Mouse (Mus musculus): Measurements from ENCODE around the gene Guk1. TPM values are rescaled to one million over a fixed set of nuclear protein-coding genes. Genes with fewer than 3 reads are reported as not detected.
A peak's percentile ranks its signal among the peaks of the same experiment; 100 is the strongest.

The Guk1 gene
- polyA plus RNA-seq, 1 experiment, result 137 TPM

DNA sequence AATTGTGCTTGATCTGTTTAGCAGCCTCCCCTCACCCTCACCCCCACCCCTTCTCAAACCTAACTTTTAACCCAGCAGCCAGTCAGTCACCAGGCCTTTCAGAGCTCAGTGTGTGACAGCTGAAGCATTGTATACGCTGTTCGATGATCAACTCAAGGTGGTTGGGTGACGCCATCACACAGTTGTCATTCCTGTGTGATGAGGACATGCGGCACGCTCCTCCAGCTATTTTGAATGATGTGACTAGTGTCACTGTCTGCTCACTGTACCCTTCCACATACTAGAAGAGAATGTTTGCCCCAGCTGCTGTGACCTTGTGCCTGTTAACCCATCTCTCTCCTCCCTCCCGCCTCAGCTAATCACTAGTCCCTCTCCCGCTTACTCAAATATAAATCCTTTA is 37.8 kb downstream of the Guk1 start:
- TF ChIP-seq POLR2A (IDR thresholded peaks at IDR 0.05; ENCODE audit: low read depth, low read length), result no peak
- no peak for TF ChIP-seq CTCF (conservative IDR thresholded peaks at IDR 0.05; ENCODE audit: insufficient read depth, insufficient read length, low read depth, low read length)
- H3K4me3 ChIP-seq (ENCODE audit: insufficient read depth, low read depth, low read length), result no peak overlapping the region
- DNase-seq, result no peak
- 82% methylated on average over 7 of the region's 7 CpGs for WGBS
- H3K27ac ChIP-seq (ENCODE audit: insufficient read depth, low read depth, low read length), result no peak overlapping the region
- no peaks in the 10 kb centered on the region for H3K4me1 ChIP-seq (ENCODE audit: control insufficient read depth, insufficient read depth, low read length)
- H3K27me3 ChIP-seq (replicated peaks; ENCODE audit: control insufficient read depth, insufficient read depth, low read length), result no peaks in the 10 kb centered on the region
- H3K36me3 ChIP-seq (ENCODE audit: control insufficient read depth, insufficient read depth, low read length), result no peaks in the 10 kb centered on the region

DNA sequence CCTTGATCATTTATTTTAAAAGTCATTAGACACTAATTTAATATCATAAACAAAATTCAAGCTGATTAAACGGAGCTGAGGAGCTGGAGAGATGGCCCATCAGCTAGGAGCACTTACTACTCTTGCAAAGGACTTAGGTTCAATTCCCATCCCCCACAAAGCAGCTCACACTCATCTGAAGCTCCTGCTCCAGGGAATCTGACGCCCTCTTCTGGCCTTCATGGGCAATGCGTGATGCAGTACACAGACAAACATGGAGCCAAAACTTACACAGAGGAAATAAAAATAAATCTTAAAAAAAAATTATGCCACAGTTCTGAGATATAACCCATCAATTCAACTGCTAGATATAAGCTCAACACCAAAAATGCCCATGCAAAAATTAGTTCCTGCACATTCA is 40.3 kb downstream of the Guk1 start:
- H3K4me1 ChIP-seq (ENCODE audit: control insufficient read depth, insufficient read depth, low read length), result no peaks in the 10 kb centered on the region
- H3K36me3 ChIP-seq (ENCODE audit: control insufficient read depth, insufficient read depth, low read length), result no peaks in the 10 kb centered on the region
- TF ChIP-seq POLR2A (IDR thresholded peaks at IDR 0.05; ENCODE audit: low read depth, low read length) (no peak), CTCF (conservative IDR thresholded peaks at IDR 0.05; ENCODE audit: insufficient read depth, insufficient read length, low read depth, low read length) (peak; percentile 50)
- H3K27me3 ChIP-seq (replicated peaks; ENCODE audit: control insufficient read depth, insufficient read depth, low read length), result no peaks in the 10 kb centered on the region
- WGBS, result 42% methylated on average over 3 of the region's 3 CpGs
- H3K4me3 ChIP-seq (ENCODE audit: insufficient read depth, low read depth, low read length), result no peak overlapping the region
- DNase-seq, result no peak
- H3K27ac ChIP-seq (ENCODE audit: insufficient read depth, low read depth, low read length), result no peak overlapping the region

DNA sequence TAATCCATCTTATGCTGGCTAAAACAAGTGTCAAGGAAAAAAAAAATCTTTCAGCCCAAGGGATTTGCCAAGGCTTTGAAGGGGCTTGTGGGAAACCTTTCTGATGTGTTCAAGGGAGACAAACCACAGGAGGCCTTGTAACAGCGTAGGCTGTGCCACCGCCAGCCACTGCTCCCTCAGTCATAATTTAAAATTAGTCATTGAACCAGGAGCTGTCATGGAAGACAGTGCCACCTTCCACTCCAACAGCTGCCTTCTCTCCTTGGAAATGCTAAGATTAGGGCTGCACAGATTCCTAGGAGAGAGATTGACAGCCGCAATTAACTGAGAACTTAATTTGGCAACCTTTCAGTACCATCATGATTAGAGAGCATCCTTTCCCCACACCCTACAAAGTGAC is 42.7 kb downstream of the Guk1 start:
- 85% methylated on average over 3 of the region's 3 CpGs for WGBS
- DNase-seq, result no peak
- Histone ChIP-seq H3K27ac (ENCODE audit: insufficient read depth, low read depth, low read length) (no peak overlapping the region), H3K27me3 (replicated peaks; ENCODE audit: control insufficient read depth, insufficient read depth, low read length) (no peaks in the 10 kb centered on the region), H3K4me1 (ENCODE audit: control insufficient read depth, insufficient read depth, low read length) (no peaks in the 10 kb centered on the region), H3K4me3 (ENCODE audit: insufficient read depth, low read depth, low read length) (no peak overlapping the region), H3K36me3 (ENCODE audit: control insufficient read depth, insufficient read depth, low read length) (no peaks in the 10 kb centered on the region)
- TF ChIP-seq CTCF (conservative IDR thresholded peaks at IDR 0.05; ENCODE audit: insufficient read depth, insufficient read length, low read depth, low read length), result no peak
- no peak for TF ChIP-seq POLR2A (IDR thresholded peaks at IDR 0.05; ENCODE audit: low read depth, low read length)

DNA sequence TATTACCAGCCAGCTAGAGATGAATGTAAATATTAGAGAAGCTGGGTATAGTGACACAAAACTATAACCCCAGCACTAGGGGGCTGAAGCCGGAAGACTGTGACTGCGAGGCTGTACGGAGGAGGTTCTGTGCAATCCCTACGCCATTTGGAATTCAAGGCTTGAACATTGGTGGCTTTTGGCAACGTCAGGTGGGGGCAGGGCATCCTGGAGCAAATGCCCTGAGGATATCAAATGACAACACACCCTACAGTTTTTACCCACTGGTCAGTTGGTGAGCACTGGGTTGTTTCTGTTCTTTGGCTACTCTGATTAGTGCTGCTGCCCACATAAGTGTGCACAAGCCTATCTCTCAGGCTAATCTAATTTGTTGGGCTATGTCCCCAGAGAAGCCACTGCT is 49.0 kb downstream of the Guk1 start:
- Histone ChIP-seq H3K27ac (ENCODE audit: insufficient read depth, low read depth, low read length) (no peak overlapping the region), H3K4me3 (ENCODE audit: insufficient read depth, low read depth, low read length) (no peak overlapping the region), H3K36me3 (ENCODE audit: control insufficient read depth, insufficient read depth, low read length) (no peaks in the 10 kb centered on the region), H3K4me1 (ENCODE audit: control insufficient read depth, insufficient read depth, low read length) (no peaks in the 10 kb centered on the region), H3K27me3 (replicated peaks; ENCODE audit: control insufficient read depth, insufficient read depth, low read length) (no peaks in the 10 kb centered on the region)
- WGBS, result 72% methylated on average over 5 of the region's 5 CpGs
- DNase-seq, result no peak
- TF ChIP-seq POLR2A (IDR thresholded peaks at IDR 0.05; ENCODE audit: low read depth, low read length) (no peak), CTCF (conservative IDR thresholded peaks at IDR 0.05; ENCODE audit: insufficient read depth, insufficient read length, low read depth, low read length) (no peak)

DNA sequence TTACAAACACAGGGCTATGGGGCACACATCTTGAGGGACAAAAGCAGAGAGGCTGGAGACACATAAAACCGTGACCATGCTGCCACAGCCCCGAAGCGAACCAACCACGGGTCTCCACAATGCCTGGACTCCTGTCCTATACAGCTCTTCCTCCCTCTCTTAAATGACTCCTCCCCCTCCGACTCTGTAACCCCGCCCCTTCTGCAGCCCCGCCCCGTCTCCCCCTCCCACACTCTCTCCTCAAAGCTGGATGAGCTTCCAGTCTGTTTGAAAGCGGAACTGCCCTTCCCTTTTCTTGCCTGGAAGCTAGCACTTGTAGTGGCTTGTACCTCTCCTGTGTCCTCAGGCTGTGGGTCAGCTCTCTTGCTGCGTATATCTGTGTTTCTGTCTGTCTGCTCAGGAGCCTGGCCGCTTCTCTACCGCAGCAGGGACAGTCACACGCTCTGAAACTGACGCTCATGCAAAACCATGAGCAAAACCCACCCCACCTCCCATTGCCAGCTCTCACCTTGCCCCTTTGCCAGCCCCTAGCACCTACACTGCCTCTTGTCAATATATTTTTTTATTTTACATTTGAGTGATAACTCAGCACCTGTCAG is 50.1 kb downstream of the Guk1 start:
- no peaks in the 10 kb centered on the region for H3K36me3 ChIP-seq (ENCODE audit: control insufficient read depth, insufficient read depth, low read length)
- H3K27ac ChIP-seq (ENCODE audit: insufficient read depth, low read depth, low read length), result no peak overlapping the region
- 12% methylated on average over 14 of the region's 14 CpGs for WGBS
- no peaks in the 10 kb centered on the region for H3K27me3 ChIP-seq (replicated peaks; ENCODE audit: control insufficient read depth, insufficient read depth, low read length)
- no peak overlapping the region for H3K4me3 ChIP-seq (ENCODE audit: insufficient read depth, low read depth, low read length)
- H3K4me1 ChIP-seq (ENCODE audit: control insufficient read depth, insufficient read depth, low read length), result no peaks in the 10 kb centered on the region
- no peak for DNase-seq
- TF ChIP-seq CTCF (conservative IDR thresholded peaks at IDR 0.05; ENCODE audit: insufficient read depth, insufficient read length, low read depth, low read length), result no peak
- no peak for TF ChIP-seq POLR2A (IDR thresholded peaks at IDR 0.05; ENCODE audit: low read depth, low read length)

DNA sequence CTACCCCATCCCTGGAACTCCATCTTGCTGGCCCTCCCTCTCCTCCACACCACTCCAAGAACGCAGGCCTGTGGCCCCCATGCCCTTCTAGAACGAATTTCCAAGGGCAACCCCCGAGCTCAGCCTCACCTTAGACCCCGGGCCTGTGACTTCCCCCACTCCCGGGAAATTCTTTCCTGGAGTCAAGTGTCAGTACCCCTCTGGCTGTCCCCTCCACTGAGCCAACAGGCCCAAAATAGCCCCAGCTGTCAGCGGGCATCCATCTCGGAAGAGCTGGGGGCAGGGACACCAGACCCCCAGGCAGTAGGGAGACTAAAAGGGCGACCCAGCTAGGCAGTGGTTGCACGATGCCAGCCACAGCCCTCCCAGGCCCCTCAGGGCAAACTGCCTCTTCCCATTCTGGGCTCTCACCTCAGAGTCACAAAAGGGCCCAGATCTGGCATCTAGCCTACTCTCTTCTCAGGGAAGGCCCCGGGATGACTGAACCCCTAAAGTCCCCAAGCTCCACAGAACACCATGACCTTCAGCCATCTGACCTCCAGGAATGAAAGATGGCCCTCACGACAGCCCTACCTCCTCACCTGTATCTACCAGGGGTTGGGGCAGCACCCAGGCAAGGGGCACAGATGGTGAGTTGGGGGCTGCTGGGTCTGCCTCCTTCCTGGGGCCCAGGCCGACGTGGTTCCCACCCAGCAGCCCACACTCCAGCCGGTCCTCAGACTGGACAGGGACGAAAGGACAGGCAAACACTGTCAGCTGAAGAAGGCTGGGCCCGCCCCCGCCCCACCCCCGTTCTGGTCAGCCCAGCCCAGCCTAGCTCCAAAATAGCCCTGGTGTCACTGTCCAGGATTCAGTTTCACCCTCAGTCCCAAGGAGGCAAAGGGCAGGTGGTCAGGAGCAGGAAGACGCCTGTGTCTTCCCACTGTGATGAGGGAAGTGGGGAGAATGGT is 53.2 kb downstream of the Guk1 start:
- whole genome bisulfite sequencing, result 60% methylated on average over 19 of the region's 19 CpGs
- no peak for DNase-seq
- H3K4me1 ChIP-seq (ENCODE audit: control insufficient read depth, insufficient read depth, low read length), result no peaks in the 10 kb centered on the region

More for the DNA sequence above, 53.2 kb downstream of the Guk1 start:
- no peaks in the 10 kb centered on the region for H3K36me3 ChIP-seq (ENCODE audit: control insufficient read depth, insufficient read depth, low read length)
- no peak overlapping the region for H3K4me3 ChIP-seq (ENCODE audit: insufficient read depth, low read depth, low read length)
- no peaks in the 10 kb centered on the region; the same call in 1 of the 2 replicates for H3K27me3 ChIP-seq (replicated peaks; ENCODE audit: control insufficient read depth, insufficient read depth, low read length)
- H3K27ac ChIP-seq (ENCODE audit: insufficient read depth, low read depth, low read length), result no peak overlapping the region
- TF ChIP-seq CTCF (conservative IDR thresholded peaks at IDR 0.05; ENCODE audit: insufficient read depth, insufficient read length, low read depth, low read length) (no peak), POLR2A (IDR thresholded peaks at IDR 0.05; ENCODE audit: low read depth, low read length) (no peak)

All from kidney, adult 2 months (tissue).